ENCODE assay signal across 8 mouse cellular contexts in the genomic region with DNA sequence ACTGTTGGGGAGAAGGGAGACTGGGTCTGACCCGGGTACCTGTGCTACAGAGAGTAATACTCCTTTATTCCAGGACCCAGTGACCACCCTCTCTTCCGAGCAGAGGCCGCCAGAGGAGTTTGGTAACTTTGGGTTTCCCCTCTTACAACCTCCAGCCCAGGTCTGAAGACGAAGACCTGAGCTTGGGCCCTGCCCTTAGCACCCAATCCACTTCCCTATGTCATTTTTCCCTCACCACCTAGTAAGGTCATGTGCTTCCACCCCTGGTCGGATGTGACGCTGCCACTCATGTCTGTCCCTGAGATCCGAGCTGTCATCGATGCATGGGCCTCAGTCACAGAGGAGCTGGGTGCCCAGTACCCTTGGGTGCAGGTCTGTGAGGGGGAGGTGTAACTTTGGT. TPM values are rescaled to one million over a fixed set of nuclear protein-coding genes. Genes with fewer than 3 reads are reported as not detected.
DNase-seq lines count a peak whose midpoint lies in the region; ATAC-seq and TF ChIP-seq lines count a peak whose summit lies in the region.

No protein-coding gene starts in this region.

- H3K4me1 ChIP-seq in kidney, adult 2 months (ENCODE audit: control insufficient read depth, insufficient read depth, low read length), result peaks cover 22% of the 10 kb centered on the region; the same call in 1 of the 2 replicates
- H3K4me1 ChIP-seq in brown adipose tissue, adult 24 weeks (ENCODE audit: control insufficient read depth, insufficient read depth, insufficient read length, low read length), result peaks cover 8% of the 10 kb centered on the region
- H3K4me1 ChIP-seq in hindbrain, embryonic 11.5 days (replicated peaks; ENCODE audit: control insufficient read depth, insufficient read depth, low read length), result peaks cover 2% of the 10 kb centered on the region; the same call in 1 of the 2 replicates
- H3K4me1 ChIP-seq in midbrain, embryonic 13.5 days (replicated peaks), result peaks cover 36% of the 10 kb centered on the region

- TF ChIP-seq POLR2A in kidney, adult 2 months (IDR thresholded peaks at IDR 0.05; ENCODE audit: low read depth, low read length), result no peak

- WGBS in kidney, adult 2 months, result 59% methylated on average over 8 of the region's 8 CpGs
- 74% methylated on average over 8 of the region's 8 CpGs for WGBS in hindbrain, embryonic 11.5 days
- WGBS in midbrain, embryonic 13.5 days, result 83% methylated on average over 8 of the region's 8 CpGs

- H3K9ac ChIP-seq in hindbrain, embryonic 11.5 days (ENCODE audit: low read depth, low read length), result peak overlapping the region; percentile 59; the same call in 1 of the 2 replicates
- H3K9ac ChIP-seq in midbrain, embryonic 13.5 days (replicated peaks), result peak overlapping the region; percentile 76

- no peak for DNase-seq in kidney, adult 2 months
- no peak for DNase-seq in kidney, adult 9 months
- DNase-seq in hindbrain, embryonic 11.5 days (ENCODE audit: low spot score), result no peak
- no peak for DNase-seq in urinary bladder, postnatal 25 days (ENCODE audit: low spot score)
- no peak for DNase-seq in retina, embryonic 14.5 days (ENCODE audit: low spot score)

- H3K36me3 ChIP-seq in kidney, adult 2 months (ENCODE audit: control insufficient read depth, insufficient read depth, low read length), result no peaks in the 10 kb centered on the region; the same call in 1 of the 2 replicates
- H3K36me3 ChIP-seq in hindbrain, embryonic 11.5 days (ENCODE audit: control insufficient read depth, insufficient read depth, low read length), result no peaks in the 10 kb centered on the region
- peaks cover 7% of the 10 kb centered on the region for H3K36me3 ChIP-seq in midbrain, embryonic 13.5 days

- peak overlapping the region; percentile 78 for H3K4me3 ChIP-seq in kidney, adult 2 months (ENCODE audit: insufficient read depth, low read depth, low read length)
- H3K4me3 ChIP-seq in brown adipose tissue, adult 24 weeks (ENCODE audit: insufficient read depth, low read depth, low read length), result peak overlapping the region; percentile 81
- peak overlapping the region; percentile 68 for H3K4me3 ChIP-seq in hindbrain, embryonic 11.5 days (ENCODE audit: low read depth, low read length)
- peak overlapping the region; percentile 77 for H3K4me3 ChIP-seq in midbrain, embryonic 13.5 days (replicated peaks)

- peak overlapping the region; percentile 32 for H3K27ac ChIP-seq in kidney, adult 2 months (ENCODE audit: insufficient read depth, low read depth, low read length)
- no peak overlapping the region for H3K27ac ChIP-seq in brown adipose tissue, adult 24 weeks (replicated peaks; ENCODE audit: low read depth, low read length)
- no peak overlapping the region for H3K27ac ChIP-seq in hindbrain, embryonic 11.5 days (ENCODE audit: low read depth, low read length)
- H3K27ac ChIP-seq in midbrain, embryonic 13.5 days, result no peak overlapping the region

- TF ChIP-seq CTCF in kidney, adult 2 months (conservative IDR thresholded peaks at IDR 0.05; ENCODE audit: insufficient read depth, insufficient read length, low read depth, low read length), result no peak

- ATAC-seq in hindbrain, embryonic 11.5 days (ENCODE audit: low FRiP score), result no peak
- no peak; the same call in 1 of the 2 replicates for ATAC-seq in midbrain, embryonic 13.5 days
- no peak for ATAC-seq in erythroid progenitor cell, adult 5-6 weeks (replicated peaks; ENCODE audit: low FRiP score, poor library complexity, severe bottlenecking)

- peak overlapping the region; percentile 90 for H3K4me2 ChIP-seq in hindbrain, embryonic 11.5 days (replicated peaks; ENCODE audit: low read depth, low read length)
- H3K4me2 ChIP-seq in midbrain, embryonic 13.5 days (replicated peaks), result peak overlapping the region; percentile 93

- no peaks in the 10 kb centered on the region for H3K27me3 ChIP-seq in kidney, adult 2 months (replicated peaks; ENCODE audit: control insufficient read depth, insufficient read depth, low read length)
- H3K27me3 ChIP-seq in hindbrain, embryonic 11.5 days (ENCODE audit: control insufficient read depth, insufficient read depth, low read length), result no peaks in the 10 kb centered on the region
- H3K27me3 ChIP-seq in midbrain, embryonic 13.5 days, result no peaks in the 10 kb centered on the region

- no peaks in the 10 kb centered on the region for H3K9me3 ChIP-seq in hindbrain, embryonic 11.5 days (ENCODE audit: control insufficient read depth, low read length)
- H3K9me3 ChIP-seq in midbrain, embryonic 13.5 days, result no peaks in the 10 kb centered on the region

RNA-seq across cellular contexts. Expression of gene Sigmar1, which starts 0.5 kb away (rescaled TPM):
- polyA plus RNA-seq in kidney, adult 2 months (2012; rRNA removed), result 60.6 and 69.7 TPM in 2 replicates
- polyA plus RNA-seq in brown adipose tissue, adult 24 weeks (2012; ENCODE audit: insufficient read depth, insufficient read length, missing spikeins), result 44.1 and 48.4 TPM in 2 replicates
- 71.5 and 71.9 TPM in 2 replicates for polyA plus RNA-seq in hindbrain, embryonic 11.5 days (2014; fragmentation: Nextera tagmentation; extraction: Ambion mirVana)
- 47.9 and 49.9 TPM in 2 replicates for polyA plus RNA-seq in midbrain, embryonic 13.5 days (2015; fragmentation: Nextera tagmentation; extraction: Ambion mirVana)
- total RNA-seq in erythroid progenitor cell, adult 5-6 weeks (2015; ENCODE audit: low replicate concordance), result 3.8 and 14.4 TPM in 2 replicates
- total RNA-seq in erythroid progenitor cell, adult 5-6 weeks (2017; ENCODE audit: low replicate concordance), result 4.2 and 7.3 TPM in 2 replicates

RNA-seq across cellular contexts. Expression of gene Galt, which starts 1.4 kb away (rescaled TPM):
- 162 and 175 TPM in 2 replicates for polyA plus RNA-seq in kidney, adult 2 months (2012; rRNA removed)
- 30.4 and 38.3 TPM in 2 replicates for polyA plus RNA-seq in brown adipose tissue, adult 24 weeks (2012; ENCODE audit: insufficient read depth, insufficient read length, missing spikeins)
- polyA plus RNA-seq in hindbrain, embryonic 11.5 days (2014; fragmentation: Nextera tagmentation; extraction: Ambion mirVana), result 24.0 and 26.1 TPM in 2 replicates
- polyA plus RNA-seq in midbrain, embryonic 13.5 days (2015; fragmentation: Nextera tagmentation; extraction: Ambion mirVana), result 29.7 and 30.0 TPM in 2 replicates
- 18.9 TPM in 1 of 2 replicates, not detected in the other for total RNA-seq in erythroid progenitor cell, adult 5-6 weeks (2015; ENCODE audit: low replicate concordance)
- total RNA-seq in erythroid progenitor cell, adult 5-6 weeks (2017; ENCODE audit: low replicate concordance), result 1.3 and 3.9 TPM in 2 replicates

RNA-seq across cellular contexts. Expression of gene Ccl27a, which starts 17.6 kb away (rescaled TPM):
- 49.2 and 54.0 TPM in 2 replicates for polyA plus RNA-seq in kidney, adult 2 months (2012; rRNA removed)
- polyA plus RNA-seq in brown adipose tissue, adult 24 weeks (2012; ENCODE audit: insufficient read depth, insufficient read length, missing spikeins), result 39.4 and 50.0 TPM in 2 replicates
- 79.4 and 84.8 TPM in 2 replicates for polyA plus RNA-seq in hindbrain, embryonic 11.5 days (2014; fragmentation: Nextera tagmentation; extraction: Ambion mirVana)
- 235 and 237 TPM in 2 replicates for polyA plus RNA-seq in midbrain, embryonic 13.5 days (2015; fragmentation: Nextera tagmentation; extraction: Ambion mirVana)
- 10.8 TPM in 1 of 2 replicates, not detected in the other for total RNA-seq in erythroid progenitor cell, adult 5-6 weeks (2015; ENCODE audit: low replicate concordance)
- total RNA-seq in erythroid progenitor cell, adult 5-6 weeks (2017; ENCODE audit: low replicate concordance), result 8.7 TPM in 1 of 2 replicates, not detected in the other

RNA-seq across cellular contexts. Expression of gene Arid3c, which starts 25.5 kb away (rescaled TPM):
- not detected in 2 replicates for polyA plus RNA-seq in kidney, adult 2 months (2012; rRNA removed)
- not detected in 2 replicates for polyA plus RNA-seq in brown adipose tissue, adult 24 weeks (2012; ENCODE audit: insufficient read depth, insufficient read length, missing spikeins)
- 0.68 and 0.93 TPM in 2 replicates for polyA plus RNA-seq in hindbrain, embryonic 11.5 days (2014; fragmentation: Nextera tagmentation; extraction: Ambion mirVana)
- polyA plus RNA-seq in midbrain, embryonic 13.5 days (2015; fragmentation: Nextera tagmentation; extraction: Ambion mirVana), result 0.26 and 0.32 TPM in 2 replicates
- total RNA-seq in erythroid progenitor cell, adult 5-6 weeks (2015; ENCODE audit: low replicate concordance), result not detected in 2 replicates
- not detected in 2 replicates for total RNA-seq in erythroid progenitor cell, adult 5-6 weeks (2017; ENCODE audit: low replicate concordance)

RNA-seq across cellular contexts. Expression of gene Dctn3, which starts 33.5 kb away (rescaled TPM):
- polyA plus RNA-seq in kidney, adult 2 months (2012; rRNA removed), result 76.0 and 92.6 TPM in 2 replicates
- 111 and 118 TPM in 2 replicates for polyA plus RNA-seq in brown adipose tissue, adult 24 weeks (2012; ENCODE audit: insufficient read depth, insufficient read length, missing spikeins)
- 187 and 192 TPM in 2 replicates for polyA plus RNA-seq in hindbrain, embryonic 11.5 days (2014; fragmentation: Nextera tagmentation; extraction: Ambion mirVana)
- 270 and 278 TPM in 2 replicates for polyA plus RNA-seq in midbrain, embryonic 13.5 days (2015; fragmentation: Nextera tagmentation; extraction: Ambion mirVana)
- 16.8 and 51.2 TPM in 2 replicates for total RNA-seq in erythroid progenitor cell, adult 5-6 weeks (2015; ENCODE audit: low replicate concordance)
- 18.4 and 33.0 TPM in 2 replicates for total RNA-seq in erythroid progenitor cell, adult 5-6 weeks (2017; ENCODE audit: low replicate concordance)
